Mouse (Mus musculus) telencephalon, adult 2 months (tissue): Measurements from ENCODE around the gene Fnbp1l.

Experiments
- DNase-seq: peaks from one replicate; pipeline ENCODE4 v3.0.0-alpha.2; 2011; ENCODE audit warnings: low read depth, low spot score

The Fnbp1l gene

GRCm38 (mm10) chr3:122606105-122606801, 13.3 kb downstream of the Fnbp1l start:
- DNase-seq, result no peak

GRCm38 (mm10) chr3:122603229-122603628, 16.3 kb downstream of the Fnbp1l start:
- no peak for DNase-seq

GRCm38 (mm10) chr3:122602370-122602769, 17.1 kb downstream of the Fnbp1l start:
- no peak for DNase-seq

- DNase-seq, result no peak
Observed at GRCm38 (mm10) chr3:122599291-122599690, 20.2 kb downstream of the Fnbp1l start.

- DNase-seq, result no peak
Observed at GRCm38 (mm10) chr3:122590804-122591203, 28.7 kb downstream of the Fnbp1l start.

GRCm38 (mm10) chr3:122590346-122590745, 29.2 kb downstream of the Fnbp1l start:
- DNase-seq, result no peak

- no peak for DNase-seq
Observed at GRCm38 (mm10) chr3:122586918-122587641, 32.4 kb downstream of the Fnbp1l start.

GRCm38 (mm10) chr3:122577360-122577759, 42.2 kb downstream of the Fnbp1l start:
- DNase-seq, result no peak

- no peak for DNase-seq
Observed at GRCm38 (mm10) chr3:122574921-122575320, 44.6 kb downstream of the Fnbp1l start.

- DNase-seq, result peak; percentile 84
Observed at GRCm38 (mm10) chr3:122573426-122574286, 45.9 kb downstream of the Fnbp1l start.

GRCm38 (mm10) chr3:122566549-122566948, 53.0 kb downstream of the Fnbp1l start:
- no peak for DNase-seq

- no peak for DNase-seq
Observed at GRCm38 (mm10) chr3:122566112-122566511, 53.4 kb downstream of the Fnbp1l start.

GRCm38 (mm10) chr3:122565285-122565684, 54.2 kb downstream of the Fnbp1l start:
- no peak for DNase-seq

- no peak for DNase-seq
Observed at GRCm38 (mm10) chr3:122557766-122558165, 61.7 kb downstream of the Fnbp1l start.

GRCm38 (mm10) chr3:122551174-122551573, 68.3 kb downstream of the Fnbp1l start:
- no peak for DNase-seq

- peak; percentile 22 for DNase-seq
Observed at GRCm38 (mm10) chr3:122547469-122547868, 72.0 kb downstream of the Fnbp1l start.

GRCm38 (mm10) chr3:122545346-122545745, 74.2 kb downstream of the Fnbp1l start:
- DNase-seq, result no peak

- DNase-seq, result no peak
Observed at GRCm38 (mm10) chr3:122540918-122541317, 78.6 kb downstream of the Fnbp1l start.

- peak; percentile 22 for DNase-seq
Observed at GRCm38 (mm10) chr3:122539961-122540690, 79.4 kb downstream of the Fnbp1l start.

GRCm38 (mm10) chr3:122538851-122539250, 80.7 kb downstream of the Fnbp1l start:
- no peak for DNase-seq

GRCm38 (mm10) chr3:122535938-122536703, 83.4 kb downstream of the Fnbp1l start:
- no peak for DNase-seq
